Mouse (Mus musculus) hindbrain, embryonic 13.5 days (tissue): ENCODE measurements around the gene Edn3. TPM values are rescaled to one million over a fixed set of nuclear protein-coding genes. Genes with fewer than 3 reads are reported as not detected.

Experiments
- ATAC-seq: fragments of 200-750 bp; cut with Nextera tagmentation; 2 replicates; pipeline ENCODE4 v1.8.0; 2017; ENCODE audit warnings: moderate TSS enrichment; ENCODE audit not compliant: low FRiP score
- H3K27ac ChIP-seq: fragments of 300-500 bp; sonication (generic); 2 replicates; pipeline ENCODE4 v1.5.1; 2015; ENCODE audit warnings: inconsistent platforms, mild to moderate bottlenecking, moderate library complexity
- H3K27me3 ChIP-seq: fragments of 300-500 bp; sonication (generic); 2 replicates; pipeline ENCODE4 v1.6.1; 2015; ENCODE audit warnings: mild to moderate bottlenecking, inconsistent platforms
- H3K36me3 ChIP-seq: fragments of 300-500 bp; sonication (generic); 2 replicates; pipeline ENCODE4 v1.6.1; 2015; ENCODE audit warnings: mild to moderate bottlenecking, inconsistent platforms
- H3K4me1 ChIP-seq: fragments of 300-500 bp; sonication (generic); replicated peaks from 2 replicates; pipeline ENCODE4 v1.6.1; 2015; ENCODE audit warnings: inconsistent platforms
- H3K4me2 ChIP-seq: fragments of 300-500 bp; sonication (generic); 2 replicates; pipeline ENCODE4 v1.6.1; 2015; ENCODE audit warnings: inconsistent platforms, mild to moderate bottlenecking, moderate library complexity
- H3K4me3 ChIP-seq: fragments of 300-500 bp; sonication (generic); 2 replicates; pipeline ENCODE4 v1.5.1; 2015; ENCODE audit warnings: mild to moderate bottlenecking, inconsistent platforms
- H3K9ac ChIP-seq: fragments of 300-500 bp; sonication (generic); 2 replicates; pipeline ENCODE4 v1.6.1; 2015; ENCODE audit warnings: mild to moderate bottlenecking, inconsistent platforms
- H3K9me3 ChIP-seq: fragments of 300-500 bp; sonication (generic); 2 replicates; pipeline ENCODE4 v1.6.1; 2016; ENCODE audit warnings: inconsistent platforms
- WGBS: fragments of 180-500 bp; shearing (Covaris S2); methylation state at CpG from one replicate; pipeline ENCODE4 v1.1.7; 2015; 5-methylcytosine and 5-hydroxymethylcytosine counted together
- polyA plus RNA-seq: library from polyadenylated mRNA; unstranded; fragments of >200 nt; fragmentation: Nextera tagmentation; extraction: Ambion mirVana; gene quantifications from 2 replicates; pipeline ENCODE4 v1.2.1, GENCODE M21; 2015

The Edn3 gene
- polyA plus RNA-seq, result 8.3 and 9.9 TPM in 2 replicates

GRCm38 (mm10) chr2:174760479-174761121 is at the start of gene Edn3:
Gene Edn3, plus strand, starts transcription at chr2:174760619.
- under 1% methylated on average over 48 of the region's 48 CpGs for WGBS
- Histone ChIP-seq H3K9ac (peak within 1 kb of the TSS; percentile 53), H3K36me3 (no peaks in the 10 kb centered on the region)

GRCm38 (mm10) chr2:174712043-174712442 is 48.4 kb upstream of the Edn3 start:
- no peaks in the 10 kb centered on the region for H3K27me3 ChIP-seq
- H3K4me1 ChIP-seq, result no peaks in the 10 kb centered on the region
- WGBS, result 95% methylated on average over 1 of the region's 1 CpGs
- no peaks in the 10 kb centered on the region for H3K36me3 ChIP-seq
- no peak overlapping the region for H3K27ac ChIP-seq
- H3K4me2 ChIP-seq, result no peak overlapping the region
- H3K4me3 ChIP-seq, result no peak overlapping the region
- H3K9ac ChIP-seq, result no peak overlapping the region
- H3K9me3 ChIP-seq, result no peaks in the 10 kb centered on the region
- no peak for ATAC-seq

More at GRCm38 (mm10) chr2:174760479-174761121, at the start of gene Edn3:
- peak within 1 kb of the TSS; percentile 42 for H3K4me3 ChIP-seq
- H3K27me3 ChIP-seq, result peaks cover 28% of the 10 kb centered on the region
- H3K27ac ChIP-seq, result no peak within 1 kb of the TSS
- H3K4me2 ChIP-seq, result peak within 1 kb of the TSS; percentile 79
- ATAC-seq, result no peak; the same call in 1 of the 2 replicates
- no peaks in the 10 kb centered on the region for H3K9me3 ChIP-seq
- peaks cover 12% of the 10 kb centered on the region for H3K4me1 ChIP-seq

- no peaks in the 10 kb centered on the region for H3K27me3 ChIP-seq
- no peaks in the 10 kb centered on the region for H3K9me3 ChIP-seq
- ATAC-seq, result no peak
- no peak overlapping the region for H3K9ac ChIP-seq
- H3K4me2 ChIP-seq, result no peak overlapping the region
- H3K36me3 ChIP-seq, result no peaks in the 10 kb centered on the region
- no peak overlapping the region for H3K4me3 ChIP-seq
- H3K4me1 ChIP-seq, result no peaks in the 10 kb centered on the region
- no peak overlapping the region for H3K27ac ChIP-seq
These were observed 44.5 kb upstream of the Edn3 start for GRCm38 (mm10) chr2:174715938-174716337.

GRCm38 (mm10) chr2:174717857-174718256 is 42.6 kb upstream of the Edn3 start:
- H3K4me1 ChIP-seq, result no peaks in the 10 kb centered on the region
- H3K4me3 ChIP-seq, result no peak overlapping the region
- WGBS, result 92% methylated on average over 4 of the region's 4 CpGs
- no peak overlapping the region for H3K4me2 ChIP-seq
- no peak overlapping the region for H3K27ac ChIP-seq
- H3K27me3 ChIP-seq, result no peaks in the 10 kb centered on the region
- no peaks in the 10 kb centered on the region for H3K9me3 ChIP-seq
- H3K9ac ChIP-seq, result no peak overlapping the region
- H3K36me3 ChIP-seq, result no peaks in the 10 kb centered on the region
- ATAC-seq, result no peak

DNA sequence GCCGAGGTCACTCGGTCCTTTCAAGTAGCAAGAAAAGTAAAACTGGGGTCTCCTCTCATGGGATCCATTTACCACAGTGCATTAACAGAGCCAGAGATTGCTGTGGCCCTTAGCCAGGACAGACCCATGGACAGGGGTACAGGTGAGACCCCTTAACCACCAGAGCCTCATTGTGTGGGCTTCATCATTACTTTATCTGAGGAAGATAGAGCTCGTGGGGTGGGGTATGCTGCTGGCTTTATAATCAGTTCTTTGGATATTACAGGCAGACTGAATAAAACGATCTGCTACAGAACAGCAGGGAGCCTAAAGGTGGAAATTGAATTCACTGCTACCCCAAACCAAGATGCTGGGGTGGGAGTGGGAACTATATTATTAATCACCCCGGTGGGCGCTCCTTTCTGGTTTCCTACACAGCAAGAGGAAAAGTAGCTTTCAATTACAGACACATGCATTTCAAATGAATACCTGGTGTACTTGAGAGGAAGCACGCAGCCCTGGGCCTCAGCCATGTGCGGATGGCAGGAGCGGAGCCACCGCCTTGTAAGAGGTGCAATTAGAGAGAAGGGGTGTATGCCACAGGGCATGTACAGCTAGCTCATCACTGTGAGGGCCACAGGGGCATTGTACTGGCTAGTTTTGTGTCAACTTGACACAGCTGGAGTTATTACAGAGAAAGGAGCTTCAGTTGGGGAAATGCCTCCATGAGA is 33.1 kb upstream of the Edn3 start:
- Histone ChIP-seq H3K9me3 (no peaks in the 10 kb centered on the region), H3K9ac (no peak overlapping the region), H3K4me2 (no peak overlapping the region), H3K27me3 (no peaks in the 10 kb centered on the region), H3K4me3 (no peak overlapping the region), H3K36me3 (no peaks in the 10 kb centered on the region), H3K27ac (no peak overlapping the region), H3K4me1 (peaks cover 16% of the 10 kb centered on the region)
- 73% methylated on average over 10 of the region's 10 CpGs for WGBS
- ATAC-seq, result peak; percentile 62

- H3K4me3 ChIP-seq, result no peak overlapping the region
- no peak for ATAC-seq
- H3K27me3 ChIP-seq, result no peaks in the 10 kb centered on the region
- peaks cover 2% of the 10 kb centered on the region; the same call in 1 of the 2 replicates for H3K4me1 ChIP-seq
- WGBS, result 93% methylated on average over 5 of the region's 5 CpGs
- H3K27ac ChIP-seq, result no peak overlapping the region
- no peaks in the 10 kb centered on the region for H3K9me3 ChIP-seq
- H3K9ac ChIP-seq, result no peak overlapping the region
- H3K36me3 ChIP-seq, result no peaks in the 10 kb centered on the region
- H3K4me2 ChIP-seq, result no peak overlapping the region
These were observed 28.5 kb upstream of the Edn3 start for GRCm38 (mm10) chr2:174731939-174732338.

GRCm38 (mm10) chr2:174735270-174735669 is 25.1 kb upstream of the Edn3 start:
- no peaks in the 10 kb centered on the region for H3K27me3 ChIP-seq
- H3K9me3 ChIP-seq, result no peaks in the 10 kb centered on the region
- no peaks in the 10 kb centered on the region for H3K4me1 ChIP-seq
- H3K36me3 ChIP-seq, result no peaks in the 10 kb centered on the region
- no peak overlapping the region for H3K9ac ChIP-seq
- 95% methylated on average over 1 of the region's 1 CpGs for WGBS
- H3K4me2 ChIP-seq, result no peak overlapping the region
- no peak overlapping the region for H3K4me3 ChIP-seq
- no peak for ATAC-seq
- H3K27ac ChIP-seq, result no peak overlapping the region

DNA sequence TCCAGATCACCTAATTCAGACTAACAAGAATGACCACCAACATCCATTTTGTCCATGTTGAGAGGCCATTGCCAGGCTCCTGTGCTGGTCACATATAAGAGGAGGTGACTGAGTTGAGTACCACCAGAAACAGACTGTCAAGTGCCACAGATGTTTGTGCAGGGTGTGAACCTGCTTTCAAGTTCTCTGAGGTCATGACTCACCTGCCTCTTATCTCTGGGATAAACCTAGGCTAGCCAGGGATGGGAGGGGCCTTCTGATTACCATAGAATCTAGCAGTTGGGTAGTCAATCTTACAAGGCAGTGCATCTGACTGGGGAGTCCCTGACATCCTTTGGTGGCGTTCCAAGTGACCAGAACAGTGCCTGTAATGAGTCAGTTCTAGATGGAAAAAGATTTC is 13.2 kb upstream of the Edn3 start:
- WGBS, result 94% methylated on average over 1 of the region's 1 CpGs
- H3K36me3 ChIP-seq, result no peaks in the 10 kb centered on the region

DNA sequence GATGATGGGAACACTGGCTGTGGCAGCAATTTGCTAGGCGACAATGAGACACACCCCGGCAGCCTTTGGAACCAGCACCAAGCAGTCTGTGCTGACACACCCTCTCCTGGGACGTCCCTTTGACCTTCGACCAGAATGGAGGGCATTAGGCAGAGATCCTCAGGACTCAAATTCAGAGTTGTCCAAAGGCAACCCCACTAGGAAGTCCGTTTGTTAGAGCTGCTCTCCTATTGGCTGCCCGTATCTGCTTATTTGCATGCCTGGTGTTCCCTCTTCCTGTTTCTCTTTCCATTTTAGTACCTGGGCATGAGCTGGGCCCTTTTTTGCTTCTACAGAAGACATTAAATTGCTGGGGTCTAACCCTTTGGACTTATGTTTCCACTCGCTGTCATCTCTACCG is 12.0 kb upstream of the Edn3 start:
- 79% methylated on average over 8 of the region's 8 CpGs for WGBS
- H3K9ac ChIP-seq, result no peak overlapping the region
- no peak for ATAC-seq

More for the DNA sequence above, 13.2 kb upstream of the Edn3 start:
- no peak for ATAC-seq
- no peak overlapping the region for H3K4me3 ChIP-seq
- H3K27ac ChIP-seq, result no peak overlapping the region
- H3K4me2 ChIP-seq, result no peak overlapping the region
- H3K9me3 ChIP-seq, result no peaks in the 10 kb centered on the region
- no peaks in the 10 kb centered on the region for H3K27me3 ChIP-seq
- no peaks in the 10 kb centered on the region for H3K4me1 ChIP-seq
- H3K9ac ChIP-seq, result no peak overlapping the region

DNA sequence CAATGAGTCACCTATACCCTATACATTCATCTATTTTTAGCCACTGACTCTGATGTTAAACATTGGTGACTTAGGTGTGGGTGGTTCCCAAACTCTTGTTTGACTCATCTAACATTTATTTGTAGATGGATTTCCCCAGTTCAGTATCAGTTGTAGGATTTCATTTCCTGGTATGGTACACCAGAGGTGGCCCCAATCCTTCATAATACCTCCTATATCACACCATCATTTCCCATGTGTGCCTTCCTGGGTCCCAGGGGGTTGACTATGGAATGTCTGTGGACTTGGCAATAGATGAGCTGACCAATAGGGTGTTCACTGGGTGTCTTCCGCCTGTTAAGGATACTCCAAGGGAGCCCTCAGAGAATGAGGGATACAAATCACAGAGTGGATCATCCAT is 7.2 kb upstream of the Edn3 start:
- Histone ChIP-seq H3K4me3 (no peak overlapping the region), H3K27me3 (no peaks in the 10 kb centered on the region), H3K4me1 (no peaks in the 10 kb centered on the region), H3K36me3 (no peaks in the 10 kb centered on the region), H3K9me3 (no peaks in the 10 kb centered on the region), H3K4me2 (no peak overlapping the region), H3K9ac (no peak overlapping the region), H3K27ac (no peak overlapping the region)
- 95% methylated on average over 1 of the region's 1 CpGs for whole genome bisulfite sequencing
- no peak for ATAC-seq

More for the DNA sequence above, 12.0 kb upstream of the Edn3 start:
- H3K27ac ChIP-seq, result no peak overlapping the region
- no peak overlapping the region for H3K4me3 ChIP-seq
- no peaks in the 10 kb centered on the region for H3K27me3 ChIP-seq
- no peaks in the 10 kb centered on the region for H3K4me1 ChIP-seq
- no peak overlapping the region for H3K4me2 ChIP-seq
- H3K9me3 ChIP-seq, result no peaks in the 10 kb centered on the region
- H3K36me3 ChIP-seq, result no peaks in the 10 kb centered on the region

GRCm38 (mm10) chr2:174754231-174754630 is 6.2 kb upstream of the Edn3 start:
- Histone ChIP-seq H3K27ac (no peak overlapping the region), H3K9me3 (no peaks in the 10 kb centered on the region), H3K4me2 (no peak overlapping the region), H3K9ac (no peak overlapping the region), H3K36me3 (no peaks in the 10 kb centered on the region), H3K4me3 (no peak overlapping the region), H3K4me1 (no peaks in the 10 kb centered on the region), H3K27me3 (no peaks in the 10 kb centered on the region)
- WGBS, result 82% methylated on average over 1 of the region's 1 CpGs
- no peak for ATAC-seq

GRCm38 (mm10) chr2:174759189-174759588 is 1.2 kb upstream of the Edn3 start:
- no peak overlapping the region for H3K27ac ChIP-seq
- H3K4me1 ChIP-seq, result peaks cover 12% of the 10 kb centered on the region
- WGBS, result 81% methylated on average over 4 of the region's 4 CpGs
- ATAC-seq, result no peak
- peaks cover 28% of the 10 kb centered on the region for H3K27me3 ChIP-seq
- no peak overlapping the region for H3K4me2 ChIP-seq
- H3K9ac ChIP-seq, result no peak overlapping the region
- no peak overlapping the region for H3K4me3 ChIP-seq
- H3K9me3 ChIP-seq, result no peaks in the 10 kb centered on the region
- H3K36me3 ChIP-seq, result no peaks in the 10 kb centered on the region
